Mouse (Mus musculus) lung, postnatal 0 days (tissue): Measurements from ENCODE around the gene Ankrd60.

Experiments
- CTCF ChIP-seq: IDR thresholded peaks from 2 replicates; pipeline ENCODE4 v1.5.1; 2016; ENCODE audit warnings: antibody characterized with exemption, mild to moderate bottlenecking
- EP300 ChIP-seq: IDR thresholded peaks from 2 replicates; pipeline ENCODE4 v1.6.1; 2016; ENCODE audit warnings: antibody characterized with exemption, mild to moderate bottlenecking, control low read depth

GRCm38 (mm10) chr2:173541748-173542147, 36.4 kb downstream of the Ankrd60 start:
- TF ChIP-seq EP300 = no peak
- no peak for TF ChIP-seq CTCF
